Comparison of ENCODE assay signal across 7 mouse cellular contexts in the genomic region with DNA sequence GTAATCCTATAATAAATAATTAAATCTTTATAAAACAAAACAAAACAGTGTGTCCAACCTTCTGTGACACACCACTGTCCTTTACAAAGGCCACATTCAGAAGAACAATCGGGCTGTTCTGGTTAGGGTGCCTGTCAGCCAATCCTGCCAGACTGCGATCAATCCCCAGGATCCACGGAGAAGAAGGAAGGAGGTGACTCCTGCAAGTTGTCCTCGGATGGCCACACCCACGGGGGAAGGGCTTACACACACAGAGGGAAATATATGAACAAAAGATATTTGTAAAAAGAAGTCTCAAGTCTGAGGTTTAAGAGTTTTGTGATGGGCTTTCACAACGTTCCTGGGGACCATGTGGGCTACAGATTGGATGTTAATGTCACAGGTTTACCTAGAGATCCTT. TPM values are rescaled to one million over a fixed set of nuclear protein-coding genes. Genes with fewer than 3 reads are reported as not detected.
DNase-seq lines count a peak whose midpoint lies in the region; ATAC-seq and TF ChIP-seq lines count a peak whose summit lies in the region.

A gene (plus strand): TSS at position 253 of the 400 bp plus-strand sequence.

- H3K36me3 ChIP-seq in embryonic facial prominence, embryonic 10.5 days (replicated peaks) = no peaks in the 10 kb centered on the region; the same call in 1 of the 2 replicates
- no peaks in the 10 kb centered on the region for H3K36me3 ChIP-seq in hindbrain, postnatal 0 days (ENCODE audit: insufficient read depth, low read length)
- no peaks in the 10 kb centered on the region for H3K36me3 ChIP-seq in liver, postnatal 0 days (replicated peaks; ENCODE audit: insufficient read depth, low read length)

- H3K4me3 ChIP-seq in lung, adult 2 months (replicated peaks; ENCODE audit: extremely low read depth, low read depth, low read length) = peak within 1 kb of the TSS; percentile 60
- peak within 1 kb of the TSS; percentile 72 for H3K4me3 ChIP-seq in embryonic facial prominence, embryonic 10.5 days
- peak within 1 kb of the TSS; percentile 70 for H3K4me3 ChIP-seq in hindbrain, postnatal 0 days (ENCODE audit: low read length)
- peak within 1 kb of the TSS; percentile 72 for H3K4me3 ChIP-seq in liver, postnatal 0 days (ENCODE audit: low read depth, low read length)

- no peaks in the 10 kb centered on the region for H3K4me1 ChIP-seq in lung, adult 2 months (ENCODE audit: control insufficient read depth, insufficient read depth, low read length)
- H3K4me1 ChIP-seq in embryonic facial prominence, embryonic 10.5 days = peaks cover 6% of the 10 kb centered on the region
- 0 out of 2 replicates have a peak, but pooled peaks cover 4% of the 10 kb centered on the region for H3K4me1 ChIP-seq in hindbrain, postnatal 0 days (ENCODE audit: insufficient read depth, low read length)
- peaks cover 7% of the 10 kb centered on the region for H3K4me1 ChIP-seq in liver, postnatal 0 days (ENCODE audit: insufficient read depth)

- TF ChIP-seq EP300 in liver, postnatal 0 days (IDR thresholded peaks at IDR 0.05; ENCODE audit: low read depth) = no peak

- no peak for TF ChIP-seq CTCF in lung, adult 2 months (IDR thresholded peaks at IDR 0.05; ENCODE audit: insufficient read depth, low read length)
- TF ChIP-seq CTCF in hindbrain, postnatal 0 days (IDR thresholded peaks at IDR 0.05; ENCODE audit: low read depth) = no peak
- TF ChIP-seq CTCF in liver, postnatal 0 days (IDR thresholded peaks at IDR 0.05; ENCODE audit: low read depth) = no peak

- no peaks in the 10 kb centered on the region for H3K9me3 ChIP-seq in embryonic facial prominence, embryonic 10.5 days
- H3K9me3 ChIP-seq in hindbrain, postnatal 0 days (ENCODE audit: low read length) = no peaks in the 10 kb centered on the region
- H3K9me3 ChIP-seq in liver, postnatal 0 days (ENCODE audit: low read length) = no peaks in the 10 kb centered on the region

- peak within 1 kb of the TSS; percentile 82 for H3K27ac ChIP-seq in embryonic facial prominence, embryonic 10.5 days (replicated peaks)
- no peak within 1 kb of the TSS; the same call in 1 of the 2 replicates for H3K27ac ChIP-seq in hindbrain, postnatal 0 days
- H3K27ac ChIP-seq in liver, postnatal 0 days (ENCODE audit: low read depth) = peak within 1 kb of the TSS; percentile 58; the same call in 1 of the 2 replicates

- H3K9ac ChIP-seq in hindbrain, postnatal 0 days (replicated peaks; ENCODE audit: low read length) = peak within 1 kb of the TSS; percentile 70
- H3K9ac ChIP-seq in liver, postnatal 0 days (replicated peaks) = peak within 1 kb of the TSS; percentile 60

- H3K27me3 ChIP-seq in embryonic facial prominence, embryonic 10.5 days (replicated peaks; ENCODE audit: low read depth, poor library complexity, severe bottlenecking) = no peaks in the 10 kb centered on the region
- no peaks in the 10 kb centered on the region for H3K27me3 ChIP-seq in hindbrain, postnatal 0 days (ENCODE audit: insufficient read depth, low read length)
- no peaks in the 10 kb centered on the region for H3K27me3 ChIP-seq in liver, postnatal 0 days (ENCODE audit: insufficient read depth, low read length)

- no peak for TF ChIP-seq POLR2A in lung, adult 2 months (IDR thresholded peaks at IDR 0.05; ENCODE audit: borderline replicate concordance, extremely low read depth, low read depth, low read length)

- H3K4me2 ChIP-seq in hindbrain, postnatal 0 days (ENCODE audit: low read depth, low read length) = peak within 1 kb of the TSS; percentile 91
- H3K4me2 ChIP-seq in liver, postnatal 0 days (ENCODE audit: low read depth, low read length) = peak within 1 kb of the TSS; percentile 99

- WGBS in lung, adult 2 months = 51% methylated on average over 6 of the region's 6 CpGs
- 65% methylated on average over 6 of the region's 6 CpGs for WGBS in embryonic facial prominence, embryonic 10.5 days
- WGBS in hindbrain, postnatal 0 days = 55% methylated on average over 6 of the region's 6 CpGs
- 47% methylated on average over 6 of the region's 6 CpGs for WGBS in liver, postnatal 0 days (ENCODE audit: insufficient replicate concordance)

- no peak for ATAC-seq in hindbrain, postnatal 0 days
- ATAC-seq in liver, postnatal 0 days = no peak

- DNase-seq in lung, adult 2 months = no peak
- DNase-seq in lung, adult 18-20 months = no peak
- no peak for DNase-seq in embryonic facial prominence, embryonic 10.5 days (ENCODE audit: low spot score)
- no peak for DNase-seq in hindbrain, postnatal 0 days (ENCODE audit: low spot score)
- peak; percentile 31 for DNase-seq in liver, postnatal 0 days
- no peak for DNase-seq in cerebellum, postnatal 25 days
- no peak for DNase-seq in urinary bladder, adult 2 months (ENCODE audit: low spot score)

RNA-seq across cellular contexts. Expression of the gene that starts here (rescaled TPM):
- 0.38 and 0.99 TPM in 2 replicates for polyA plus RNA-seq in lung, adult 2 months (2012; rRNA removed)
- polyA plus RNA-seq in embryonic facial prominence, embryonic 10.5 days (2016; fragmentation: Nextera tagmentation; extraction: Ambion mirVana) = 13.1 and 13.6 TPM in 2 replicates
- 19.6 and 22.1 TPM in 2 replicates for total RNA-seq in hindbrain, postnatal 0 days (2014; rRNA removed)
- 13.6 and 14.6 TPM in 2 replicates for polyA plus RNA-seq in hindbrain, postnatal 0 days (2015; fragmentation: Nextera tagmentation; extraction: Ambion mirVana)
- polyA plus RNA-seq in liver, postnatal 0 days (2015; fragmentation: Nextera tagmentation; extraction: Ambion mirVana) = 0.86 and 1.1 TPM in 2 replicates
- 2.0 and 2.1 TPM in 2 replicates for polyA plus RNA-seq in urinary bladder, adult 2 months (2012; rRNA removed)
